Mouse (Mus musculus): ENCODE data around the gene Vamp1. TPM values are rescaled to one million over a fixed set of nuclear protein-coding genes. Genes with fewer than 3 reads are reported as not detected.

Vamp1 gene
- total and polyA plus RNA-seq, 2 experiments from 2014 or later, result 40.5 to 47.6 TPM

DNA sequence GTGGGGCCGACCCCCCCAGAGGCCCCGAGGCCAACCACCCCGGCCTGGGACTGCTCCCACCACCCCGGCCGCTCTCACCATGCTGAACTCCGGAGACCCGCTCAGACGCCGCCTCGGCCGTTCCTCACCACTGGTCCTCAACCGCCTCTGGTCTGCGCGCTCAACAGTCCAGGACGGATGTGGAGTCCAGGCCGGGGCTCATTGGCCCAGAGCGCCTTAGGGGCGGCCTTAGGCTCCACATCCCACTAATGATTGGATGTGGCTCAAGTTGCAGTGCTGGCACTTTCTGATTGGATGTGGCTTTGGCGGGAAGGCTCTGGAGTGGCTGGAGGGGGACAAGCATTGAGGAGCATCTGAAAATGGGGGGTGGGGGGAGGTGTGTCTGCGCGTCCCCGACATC is 70.5 kb downstream of the Vamp1 start, which contains the start of gene Tuba3a:
Gene Tuba3a (minus strand): TSS at position 153 of the 400 bp plus-strand sequence.
- TF ChIP-seq CTCF (IDR thresholded peaks at IDR 0.05), result no peak
- H3K9ac ChIP-seq (replicated peaks; ENCODE audit: low read length, poor library complexity, severe bottlenecking), result no peak within 1 kb of the TSS
- no peak within 1 kb of the TSS for H3K4me2 ChIP-seq (ENCODE audit: low read depth, low read length, poor library complexity, severe bottlenecking)
- ATAC-seq (ENCODE audit: low FRiP score), result 0 out of 2 replicates have a peak, but pooled peaks have one; percentile 34
- H3K9me3 ChIP-seq (ENCODE audit: low read length), result no peaks in the 10 kb centered on the region
- no peaks in the 10 kb centered on the region for H3K36me3 ChIP-seq (ENCODE audit: insufficient read depth, low read length)
- H3K27ac ChIP-seq (ENCODE audit: low read depth, low read length), result no peak within 1 kb of the TSS
- H3K4me3 ChIP-seq (ENCODE audit: low read depth, low read length), result no peak within 1 kb of the TSS
- no peaks in the 10 kb centered on the region for H3K27me3 ChIP-seq (ENCODE audit: insufficient read depth, low read length)
- WGBS, result 97% methylated on average over 22 of the region's 22 CpGs
- DNase-seq (ENCODE audit: low spot score), result no peak
- H3K4me1 ChIP-seq (ENCODE audit: insufficient read depth, low read length), result no peaks in the 10 kb centered on the region

DNA sequence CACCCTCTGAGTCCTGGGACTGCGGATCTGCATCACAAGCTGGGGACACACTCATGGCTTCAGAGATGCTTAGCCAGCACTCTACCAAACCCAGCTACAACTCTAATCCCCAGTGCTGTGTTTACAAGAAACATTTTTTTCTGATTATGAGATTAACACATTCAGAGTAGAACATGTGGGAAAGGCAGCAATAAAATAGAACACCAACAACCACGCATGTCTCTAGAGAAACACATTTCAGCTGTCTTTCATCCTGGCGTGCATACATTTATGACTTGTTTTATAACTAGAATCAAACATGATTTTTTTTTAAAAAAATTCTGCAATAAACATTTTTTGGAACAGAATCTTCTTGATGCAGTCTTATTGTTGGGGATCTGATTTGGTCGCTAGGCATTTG is 71.6 kb downstream of the Vamp1 start:
- Histone ChIP-seq H3K4me2 (ENCODE audit: low read depth, low read length, poor library complexity, severe bottlenecking) (no peak overlapping the region), H3K4me3 (ENCODE audit: low read depth, low read length) (no peak overlapping the region), H3K27ac (ENCODE audit: low read depth, low read length) (no peak overlapping the region), H3K9ac (replicated peaks; ENCODE audit: low read length, poor library complexity, severe bottlenecking) (no peak overlapping the region), H3K36me3 (ENCODE audit: insufficient read depth, low read length) (no peaks in the 10 kb centered on the region), H3K9me3 (ENCODE audit: low read length) (no peaks in the 10 kb centered on the region), H3K27me3 (ENCODE audit: insufficient read depth, low read length) (no peaks in the 10 kb centered on the region), H3K4me1 (ENCODE audit: insufficient read depth, low read length) (no peaks in the 10 kb centered on the region)
- no peak for DNase-seq (ENCODE audit: low spot score)
- 70% methylated on average over 4 of the region's 4 CpGs for WGBS
- ATAC-seq (ENCODE audit: low FRiP score), result no peak
- TF ChIP-seq CTCF (IDR thresholded peaks at IDR 0.05), result no peak

DNA sequence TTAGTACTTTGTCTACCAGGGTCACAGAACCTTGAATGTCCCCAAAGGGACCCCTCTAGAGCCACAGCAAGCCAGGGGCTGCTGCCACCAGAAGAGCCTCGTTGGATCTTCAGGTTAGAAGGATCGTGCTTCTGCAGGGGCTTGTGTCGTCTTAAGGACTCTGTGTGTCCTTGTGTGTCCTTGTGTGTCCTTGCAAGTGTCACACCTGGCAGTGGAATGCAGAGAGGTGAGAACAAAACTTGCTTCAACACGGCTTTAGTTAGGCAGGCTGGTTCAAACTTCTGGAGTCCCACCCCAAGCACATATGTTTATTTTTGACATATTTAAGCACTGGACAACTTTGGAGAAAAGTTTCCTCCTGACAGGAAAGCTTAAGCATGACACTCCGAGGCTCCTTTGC is 73.4 kb downstream of the Vamp1 start:
- no peak for ATAC-seq (ENCODE audit: low FRiP score)
- 80% methylated on average over 5 of the region's 5 CpGs for WGBS
- Histone ChIP-seq H3K9me3 (ENCODE audit: low read length) (no peaks in the 10 kb centered on the region), H3K4me3 (ENCODE audit: low read depth, low read length) (no peak overlapping the region), H3K9ac (replicated peaks; ENCODE audit: low read length, poor library complexity, severe bottlenecking) (no peak overlapping the region), H3K27me3 (ENCODE audit: insufficient read depth, low read length) (no peaks in the 10 kb centered on the region), H3K4me1 (ENCODE audit: insufficient read depth, low read length) (no peaks in the 10 kb centered on the region), H3K4me2 (ENCODE audit: low read depth, low read length, poor library complexity, severe bottlenecking) (no peak overlapping the region), H3K27ac (ENCODE audit: low read depth, low read length) (no peak overlapping the region), H3K36me3 (ENCODE audit: insufficient read depth, low read length) (no peaks in the 10 kb centered on the region)
- no peak for TF ChIP-seq CTCF (IDR thresholded peaks at IDR 0.05)
- DNase-seq (ENCODE audit: low spot score), result no peak

DNA sequence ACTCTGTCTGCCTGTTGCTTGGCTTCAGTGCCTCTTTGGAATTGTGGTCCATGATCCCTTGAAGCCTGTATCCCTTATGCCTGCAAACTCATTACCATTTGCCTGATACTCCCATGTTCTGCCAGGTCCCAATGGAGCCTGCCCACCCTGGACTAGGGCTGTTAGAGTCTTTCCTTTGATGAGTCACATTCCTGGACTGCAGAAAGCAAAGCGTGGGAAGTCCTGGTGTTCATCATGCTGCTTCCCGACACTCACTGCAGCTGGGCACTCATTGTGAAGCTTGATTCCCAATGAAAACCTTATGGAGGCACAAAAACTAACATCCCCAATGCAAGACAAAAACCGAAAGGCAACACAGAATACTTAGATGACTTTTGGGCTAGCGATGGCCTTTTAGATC is 76.0 kb downstream of the Vamp1 start:
- H3K4me3 ChIP-seq (ENCODE audit: low read depth, low read length), result no peak overlapping the region
- DNase-seq (ENCODE audit: low spot score), result no peak
- H3K4me2 ChIP-seq (ENCODE audit: low read depth, low read length, poor library complexity, severe bottlenecking), result no peak overlapping the region
- H3K9me3 ChIP-seq (ENCODE audit: low read length), result no peaks in the 10 kb centered on the region
- H3K4me1 ChIP-seq (ENCODE audit: insufficient read depth, low read length), result no peaks in the 10 kb centered on the region
- 86% methylated on average over 4 of the region's 4 CpGs for WGBS
- no peak for TF ChIP-seq CTCF (IDR thresholded peaks at IDR 0.05)
- no peak overlapping the region for H3K9ac ChIP-seq (replicated peaks; ENCODE audit: low read length, poor library complexity, severe bottlenecking)
- H3K27me3 ChIP-seq (ENCODE audit: insufficient read depth, low read length), result no peaks in the 10 kb centered on the region
- no peaks in the 10 kb centered on the region for H3K36me3 ChIP-seq (ENCODE audit: insufficient read depth, low read length)
- H3K27ac ChIP-seq (ENCODE audit: low read depth, low read length), result no peak overlapping the region
- ATAC-seq (ENCODE audit: low FRiP score), result no peak

DNA sequence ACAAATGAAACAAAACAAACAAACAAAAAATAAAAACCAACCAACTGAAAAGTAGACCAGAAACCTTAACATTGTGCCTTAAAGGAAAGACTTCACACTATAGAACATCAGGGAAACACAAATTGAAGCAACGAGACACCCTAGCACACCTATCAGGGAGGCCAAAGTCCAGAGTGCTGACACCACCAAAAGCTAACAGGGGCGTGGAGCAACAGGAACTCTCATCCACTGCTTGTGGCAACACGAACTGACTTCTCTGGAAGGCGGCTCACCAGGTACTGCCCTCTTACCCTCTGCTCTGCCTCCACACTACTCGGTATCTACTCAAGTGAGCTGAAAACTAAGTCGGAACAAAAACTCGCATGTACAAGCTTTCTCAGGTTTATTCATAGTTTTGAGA is 76.9 kb downstream of the Vamp1 start:
- no peak overlapping the region for H3K4me3 ChIP-seq (ENCODE audit: low read depth, low read length)
- ATAC-seq (ENCODE audit: low FRiP score), result no peak
- H3K9me3 ChIP-seq (ENCODE audit: low read length), result no peaks in the 10 kb centered on the region
- H3K9ac ChIP-seq (replicated peaks; ENCODE audit: low read length, poor library complexity, severe bottlenecking), result no peak overlapping the region
- no peak for TF ChIP-seq CTCF (IDR thresholded peaks at IDR 0.05)
- H3K4me2 ChIP-seq (ENCODE audit: low read depth, low read length, poor library complexity, severe bottlenecking), result no peak overlapping the region
- WGBS, result 89% methylated on average over 7 of the region's 7 CpGs
- H3K27me3 ChIP-seq (ENCODE audit: insufficient read depth, low read length), result no peaks in the 10 kb centered on the region
- H3K27ac ChIP-seq (ENCODE audit: low read depth, low read length), result no peak overlapping the region
- DNase-seq (ENCODE audit: low spot score), result no peak
- H3K36me3 ChIP-seq (ENCODE audit: insufficient read depth, low read length), result no peaks in the 10 kb centered on the region
- no peaks in the 10 kb centered on the region for H3K4me1 ChIP-seq (ENCODE audit: insufficient read depth, low read length)

DNA sequence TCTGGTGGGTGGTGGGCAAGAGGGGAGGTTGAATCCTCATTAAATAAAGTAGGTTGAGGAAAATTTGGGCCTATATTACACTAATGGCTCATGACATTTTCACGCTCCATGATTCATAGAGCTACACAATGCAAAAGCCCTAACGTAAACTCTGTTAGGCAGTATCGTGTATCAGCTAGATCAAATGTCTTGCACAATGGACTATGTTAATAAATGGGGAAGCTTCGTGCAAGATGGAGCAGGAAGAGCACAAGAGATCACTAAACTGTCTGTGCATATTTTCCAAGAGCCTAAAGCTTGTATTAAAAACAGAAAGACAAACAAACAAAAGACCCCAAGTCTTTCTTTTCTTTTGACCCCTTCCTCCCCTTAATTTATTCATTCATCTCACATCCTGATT is 78.7 kb downstream of the Vamp1 start:
- no peak overlapping the region for H3K4me2 ChIP-seq (ENCODE audit: low read depth, low read length, poor library complexity, severe bottlenecking)
- no peak overlapping the region for H3K4me3 ChIP-seq (ENCODE audit: low read depth, low read length)
- H3K27me3 ChIP-seq (ENCODE audit: insufficient read depth, low read length), result no peaks in the 10 kb centered on the region
- H3K9ac ChIP-seq (replicated peaks; ENCODE audit: low read length, poor library complexity, severe bottlenecking), result no peak overlapping the region
- H3K36me3 ChIP-seq (ENCODE audit: insufficient read depth, low read length), result no peaks in the 10 kb centered on the region
- no peaks in the 10 kb centered on the region for H3K9me3 ChIP-seq (ENCODE audit: low read length)
- no peak for DNase-seq (ENCODE audit: low spot score)
- 86% methylated on average over 4 of the region's 4 CpGs for WGBS
- no peaks in the 10 kb centered on the region for H3K4me1 ChIP-seq (ENCODE audit: insufficient read depth, low read length)
- TF ChIP-seq CTCF (IDR thresholded peaks at IDR 0.05), result no peak
- H3K27ac ChIP-seq (ENCODE audit: low read depth, low read length), result no peak overlapping the region
- ATAC-seq (ENCODE audit: low FRiP score), result no peak

Small RNA genes within 50 kb of the gene (microRNA-seq; reads per million reads assigned to microRNA genes)
- not detected for gene Mir3098 (ENCODE audit: borderline number of aligned reads)
- not detected for gene Mir8113 (ENCODE audit: borderline number of aligned reads)

Other genes with a start within 250 kb of the Vamp1 start
- gene Pianp, start 218.9 kb upstream of the Vamp1 start, total RNA-seq (2014; rRNA removed), result 31.8 and 36.1 TPM in 2 replicates
- gene Pianp, start 218.9 kb upstream of the Vamp1 start, polyA plus RNA-seq (2015; fragmentation: Nextera tagmentation; extraction: Ambion mirVana), result 97.0 and 97.5 TPM in 2 replicates
- 33.2 and 38.6 TPM in 2 replicates for gene Zfp384, start 206.4 kb upstream of the Vamp1 start, total RNA-seq (2014; rRNA removed)
- 9.0 and 9.7 TPM in 2 replicates for gene Zfp384, start 206.4 kb upstream of the Vamp1 start, polyA plus RNA-seq (2015; fragmentation: Nextera tagmentation; extraction: Ambion mirVana)
- 60.4 and 69.8 TPM in 2 replicates for gene Ing4, start 175.8 kb upstream of the Vamp1 start, total RNA-seq (2014; rRNA removed)
- 97.8 and 104 TPM in 2 replicates for gene Ing4, start 175.8 kb upstream of the Vamp1 start, polyA plus RNA-seq (2015; fragmentation: Nextera tagmentation; extraction: Ambion mirVana)
- gene Acrbp, start 165.9 kb upstream of the Vamp1 start, total RNA-seq (2014; rRNA removed), result 6.9 and 12.6 TPM in 2 replicates
- gene Acrbp, start 165.9 kb upstream of the Vamp1 start, polyA plus RNA-seq (2015; fragmentation: Nextera tagmentation; extraction: Ambion mirVana), result 7.2 and 7.8 TPM in 2 replicates
- 0.90 and 1.7 TPM in 2 replicates for gene Lpar5, start 147.6 kb upstream of the Vamp1 start, total RNA-seq (2014; rRNA removed)
- 0.52 and 0.71 TPM in 2 replicates for gene Lpar5, start 147.6 kb upstream of the Vamp1 start, polyA plus RNA-seq (2015; fragmentation: Nextera tagmentation; extraction: Ambion mirVana)
- 117 and 133 TPM in 2 replicates for gene Chd4, start 119.6 kb upstream of the Vamp1 start, total RNA-seq (2014; rRNA removed)
- 72.9 and 89.1 TPM in 2 replicates for gene Chd4, start 119.6 kb upstream of the Vamp1 start, polyA plus RNA-seq (2015; fragmentation: Nextera tagmentation; extraction: Ambion mirVana)
- 34.5 and 45.8 TPM in 2 replicates for gene Nop2, start 83.6 kb upstream of the Vamp1 start, total RNA-seq (2014; rRNA removed)
- gene Nop2, start 83.6 kb upstream of the Vamp1 start, polyA plus RNA-seq (2015; fragmentation: Nextera tagmentation; extraction: Ambion mirVana), result 41.4 and 42.6 TPM in 2 replicates
- gene Iffo1, start 70.3 kb upstream of the Vamp1 start, total RNA-seq (2014; rRNA removed), result 33.3 and 33.9 TPM in 2 replicates
- gene Iffo1, start 70.3 kb upstream of the Vamp1 start, polyA plus RNA-seq (2015; fragmentation: Nextera tagmentation; extraction: Ambion mirVana), result 19.0 and 20.4 TPM in 2 replicates
- 2,678 and 3,049 TPM in 2 replicates for gene Gapdh, start 49.1 kb upstream of the Vamp1 start, total RNA-seq (2014; rRNA removed)
- 1,705 and 1,726 TPM in 2 replicates for gene Gapdh, start 49.1 kb upstream of the Vamp1 start, polyA plus RNA-seq (2015; fragmentation: Nextera tagmentation; extraction: Ambion mirVana)
- gene Ncapd2, start 23.9 kb upstream of the Vamp1 start, total RNA-seq (2014; rRNA removed), result 29.8 and 33.7 TPM in 2 replicates
- 18.4 and 21.0 TPM in 2 replicates for gene Ncapd2, start 23.9 kb upstream of the Vamp1 start, polyA plus RNA-seq (2015; fragmentation: Nextera tagmentation; extraction: Ambion mirVana)
- gene Mrpl51, start 23.8 kb upstream of the Vamp1 start, total RNA-seq (2014; rRNA removed), result 23.3 and 48.2 TPM in 2 replicates
- 136 and 145 TPM in 2 replicates for gene Mrpl51, start 23.8 kb upstream of the Vamp1 start, polyA plus RNA-seq (2015; fragmentation: Nextera tagmentation; extraction: Ambion mirVana)
- gene Tapbpl, start 16.3 kb downstream of the Vamp1 start, total RNA-seq (2014; rRNA removed), result 4.7 and 6.2 TPM in 2 replicates
- 9.0 and 9.7 TPM in 2 replicates for gene Tapbpl, start 16.3 kb downstream of the Vamp1 start, polyA plus RNA-seq (2015; fragmentation: Nextera tagmentation; extraction: Ambion mirVana)
- not detected in 2 replicates for gene Cd27, start 21.5 kb downstream of the Vamp1 start, total RNA-seq (2014; rRNA removed)
- gene Cd27, start 21.5 kb downstream of the Vamp1 start, polyA plus RNA-seq (2015; fragmentation: Nextera tagmentation; extraction: Ambion mirVana), result 0.70 TPM in 1 of 2 replicates, not detected in the other
- not detected in 2 replicates for gene Tuba3a, start 70.5 kb downstream of the Vamp1 start, total RNA-seq (2014; rRNA removed)
- not detected in 2 replicates for gene Tuba3a, start 70.5 kb downstream of the Vamp1 start, polyA plus RNA-seq (2015; fragmentation: Nextera tagmentation; extraction: Ambion mirVana)
- 24.4 TPM in 2 replicates for gene Ltbr, start 98.3 kb downstream of the Vamp1 start, total RNA-seq (2014; rRNA removed)
- gene Ltbr, start 98.3 kb downstream of the Vamp1 start, polyA plus RNA-seq (2015; fragmentation: Nextera tagmentation; extraction: Ambion mirVana), result 14.5 and 15.7 TPM in 2 replicates
- 1.5 and 1.8 TPM in 2 replicates for gene Scnn1a, start 105.1 kb downstream of the Vamp1 start, total RNA-seq (2014; rRNA removed)
- gene Scnn1a, start 105.1 kb downstream of the Vamp1 start, polyA plus RNA-seq (2015; fragmentation: Nextera tagmentation; extraction: Ambion mirVana), result 1.8 TPM in 2 replicates
- 9.2 and 15.9 TPM in 2 replicates for gene Tnfrsf1a, start 133.8 kb downstream of the Vamp1 start, total RNA-seq (2014; rRNA removed)
- 10.4 and 12.9 TPM in 2 replicates for gene Tnfrsf1a, start 133.8 kb downstream of the Vamp1 start, polyA plus RNA-seq (2015; fragmentation: Nextera tagmentation; extraction: Ambion mirVana)
- 0.22 and 0.24 TPM in 2 replicates for gene Plekhg6, start 165.2 kb downstream of the Vamp1 start, total RNA-seq (2014; rRNA removed)
- 0.35 and 0.54 TPM in 2 replicates for gene Plekhg6, start 165.2 kb downstream of the Vamp1 start, polyA plus RNA-seq (2015; fragmentation: Nextera tagmentation; extraction: Ambion mirVana)

All from midbrain, postnatal 0 days (tissue).